In the genomic region with DNA sequence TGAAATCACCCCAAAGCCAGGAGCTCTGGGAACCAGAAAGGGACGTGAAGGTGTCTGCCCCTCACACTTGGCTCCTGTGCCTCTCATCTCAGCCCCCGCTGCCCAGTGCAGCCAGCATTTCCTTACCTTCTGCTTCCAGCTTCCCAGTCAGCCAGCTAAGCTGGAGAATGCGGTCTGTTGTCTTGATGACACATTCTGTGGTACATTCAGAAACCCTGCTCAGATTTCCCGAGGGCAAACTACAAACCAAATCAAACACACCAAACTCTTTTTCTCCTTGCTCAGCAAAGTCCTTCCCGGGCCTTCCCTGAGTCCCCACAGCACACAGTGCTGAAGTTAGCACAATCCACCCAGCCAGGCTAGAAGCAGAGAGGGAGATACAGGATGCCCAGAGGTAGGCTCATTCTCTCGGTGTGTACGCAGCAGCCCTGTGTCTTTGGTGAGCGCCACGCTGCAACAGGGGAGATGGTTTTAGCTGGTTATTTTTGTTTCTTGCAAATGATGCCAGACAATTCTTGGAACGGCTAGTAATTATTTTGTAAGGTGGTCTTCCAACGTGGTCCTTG, we compare ENCODE assay signal across 19 mouse cellular contexts. TPM values are rescaled to one million over a fixed set of nuclear protein-coding genes. Genes with fewer than 3 reads are reported as not detected.
DNase-seq lines count a peak whose midpoint lies in the region; ATAC-seq and TF ChIP-seq lines count a peak whose summit lies in the region.
"Had no signal": no experiment of that assay in that cellular context is flagged by ENCODE, and none has a peak within 500 bp of the region (broad histone marks: within the 10 kb centered on the region; RNA-seq: fewer than 3 reads in every experiment).

No protein-coding gene starts in this region.

- in situ Hi-C loops in Patski (cut with MboI; ENCODE audit: low pct_unique_long_range_greater_than_20kb), result no loop called here

- ATAC-seq in forebrain, embryonic 15.5 days (replicated peaks), result no peak
- peak; percentile 58; the same call in 1 of the 2 replicates for ATAC-seq in hindbrain, postnatal 0 days
- no peak for ATAC-seq in hindbrain, embryonic 13.5 days (ENCODE audit: low FRiP score)
- peak; percentile 89 for ATAC-seq in Patski
- ATAC-seq in heart, embryonic 11.5 days (replicated peaks; ENCODE audit: insufficient number of reproducible peaks, low FRiP score, low TSS enrichment), result no peak
- no peak for ATAC-seq in kidney, embryonic 16.5 days (ENCODE audit: low FRiP score, low TSS enrichment)
- ATAC-seq: forebrain, postnatal 0 days; intestine, postnatal 0 days; midbrain, embryonic 16.5 days had no signal

- peak overlapping the region; percentile 19; the same call in 1 of the 2 replicates for H3K27ac ChIP-seq in forebrain, embryonic 15.5 days (replicated peaks)
- H3K27ac ChIP-seq in forebrain, embryonic 10.5 days, result no peak overlapping the region
- peak overlapping the region; percentile 8; the same call in 1 of the 2 replicates for H3K27ac ChIP-seq in hindbrain, postnatal 0 days
- H3K27ac ChIP-seq in hindbrain, embryonic 13.5 days, result no peak overlapping the region
- no peak overlapping the region for H3K27ac ChIP-seq in heart, embryonic 11.5 days (ENCODE audit: low read depth, low read length)
- H3K27ac ChIP-seq in kidney, embryonic 16.5 days (ENCODE audit: low read length), result no peak overlapping the region
- H3K27ac ChIP-seq: heart, adult 2 months; heart, embryonic 15.5 days; kidney, embryonic 15.5 days; liver, embryonic 14.5 days; lung, embryonic 15.5 days had no signal

- H3K4me3 ChIP-seq in forebrain, embryonic 15.5 days, result no peak overlapping the region
- no peak overlapping the region for H3K4me3 ChIP-seq in forebrain, embryonic 10.5 days
- H3K4me3 ChIP-seq in hindbrain, postnatal 0 days (ENCODE audit: low read length), result no peak overlapping the region
- no peak overlapping the region for H3K4me3 ChIP-seq in hindbrain, embryonic 13.5 days
- H3K4me3 ChIP-seq in heart, embryonic 11.5 days (ENCODE audit: low read depth, low read length), result no peak overlapping the region
- no peak overlapping the region for H3K4me3 ChIP-seq in kidney, embryonic 16.5 days (ENCODE audit: low read length)
- H3K4me3 ChIP-seq: heart, adult 2 months; heart, embryonic 15.5 days; kidney, embryonic 15.5 days; lung, embryonic 15.5 days had no signal

- H3K4me1 ChIP-seq in forebrain, embryonic 15.5 days, result no peaks in the 10 kb centered on the region
- H3K4me1 ChIP-seq in forebrain, embryonic 10.5 days, result no peaks in the 10 kb centered on the region
- no peaks in the 10 kb centered on the region for H3K4me1 ChIP-seq in hindbrain, postnatal 0 days (ENCODE audit: insufficient read depth, low read length)
- no peaks in the 10 kb centered on the region for H3K4me1 ChIP-seq in hindbrain, embryonic 13.5 days (replicated peaks)
- H3K4me1 ChIP-seq in heart, embryonic 11.5 days (ENCODE audit: control insufficient read depth, insufficient read depth, low read length), result no peaks in the 10 kb centered on the region
- H3K4me1 ChIP-seq in kidney, embryonic 16.5 days (ENCODE audit: insufficient read depth, low read length), result no peaks in the 10 kb centered on the region
- H3K4me1 ChIP-seq: heart, embryonic 15.5 days; kidney, embryonic 15.5 days; lung, embryonic 15.5 days had no signal

- WGBS in forebrain, embryonic 15.5 days, result 82% methylated on average over 11 of the region's 11 CpGs
- WGBS in forebrain, embryonic 10.5 days, result 87% methylated on average over 11 of the region's 11 CpGs
- WGBS in hindbrain, postnatal 0 days, result 69% methylated on average over 11 of the region's 11 CpGs
- WGBS in hindbrain, embryonic 13.5 days, result 89% methylated on average over 11 of the region's 11 CpGs
- 83% methylated on average over 11 of the region's 11 CpGs for WGBS in heart, embryonic 11.5 days (ENCODE audit: insufficient replicate concordance)
- WGBS in kidney, embryonic 16.5 days, result 81% methylated on average over 11 of the region's 11 CpGs

- DNase-seq in forebrain, embryonic 10.5 days (ENCODE audit: extremely low spot score, low spot score), result no peak
- no peak for DNase-seq in hindbrain, postnatal 0 days (ENCODE audit: low spot score)
- DNase-seq in Patski (ENCODE audit: low read depth, low spot score), result peak; percentile 69
- DNase-seq: adrenal gland, postnatal 14 days; cerebellum, adult 11 months; forebrain, postnatal 0 days; heart, adult 2 months; lung, postnatal 4 days; thymus, postnatal 14 days had no signal

- H3K27me3 ChIP-seq in forebrain, embryonic 15.5 days, result no peaks in the 10 kb centered on the region
- no peaks in the 10 kb centered on the region for H3K27me3 ChIP-seq in forebrain, embryonic 10.5 days (ENCODE audit: poor library complexity, severe bottlenecking)
- no peaks in the 10 kb centered on the region for H3K27me3 ChIP-seq in hindbrain, postnatal 0 days (ENCODE audit: insufficient read depth, low read length)
- H3K27me3 ChIP-seq in hindbrain, embryonic 13.5 days, result no peaks in the 10 kb centered on the region
- H3K27me3 ChIP-seq in Patski, result no peaks in the 10 kb centered on the region
- no peaks in the 10 kb centered on the region for H3K27me3 ChIP-seq in heart, embryonic 11.5 days (ENCODE audit: control insufficient read depth, insufficient read depth, low read length)
- H3K27me3 ChIP-seq in kidney, embryonic 16.5 days (ENCODE audit: insufficient read depth, low read length), result no peaks in the 10 kb centered on the region
- H3K27me3 ChIP-seq: heart, embryonic 15.5 days; kidney, embryonic 15.5 days; lung, embryonic 15.5 days had no signal

- H3K9me3 ChIP-seq in forebrain, embryonic 15.5 days, result no peaks in the 10 kb centered on the region
- H3K9me3 ChIP-seq in forebrain, embryonic 10.5 days, result no peaks in the 10 kb centered on the region
- H3K9me3 ChIP-seq in hindbrain, postnatal 0 days (ENCODE audit: low read length), result no peaks in the 10 kb centered on the region
- H3K9me3 ChIP-seq in hindbrain, embryonic 13.5 days, result no peaks in the 10 kb centered on the region
- H3K9me3 ChIP-seq in heart, embryonic 11.5 days (replicated peaks; ENCODE audit: control insufficient read depth, low read length), result no peaks in the 10 kb centered on the region
- H3K9me3 ChIP-seq in kidney, embryonic 16.5 days (ENCODE audit: low read length), result no peaks in the 10 kb centered on the region
- H3K9me3 ChIP-seq: heart, embryonic 15.5 days; kidney, embryonic 15.5 days; lung, embryonic 15.5 days had no signal

- POLR2A ChIA-PET in Patski (lab: Charles Lee), result interaction anchor here (1.0 kb wide), 1 partner anchor 30 kb away, joined by 4 read pairs; no protein-coding TSS in a partner anchor

- no peak for TF ChIP-seq CTCF in hindbrain, postnatal 0 days (IDR thresholded peaks at IDR 0.05; ENCODE audit: low read depth)
- TF ChIP-seq CTCF in Patski (IDR thresholded peaks at IDR 0.05), result no peak

- CTCF ChIA-PET in Patski (lab: Charles Lee), result no interaction called here

- peaks cover 17% of the 10 kb centered on the region; the same call in 1 of the 2 replicates for H3K36me3 ChIP-seq in forebrain, embryonic 15.5 days
- H3K36me3 ChIP-seq in forebrain, embryonic 10.5 days (replicated peaks), result peaks cover 8% of the 10 kb centered on the region; the same call in 1 of the 2 replicates
- H3K36me3 ChIP-seq in hindbrain, postnatal 0 days (ENCODE audit: insufficient read depth, low read length), result no peaks in the 10 kb centered on the region
- peaks cover 40% of the 10 kb centered on the region for H3K36me3 ChIP-seq in hindbrain, embryonic 13.5 days
- peaks cover 26% of the 10 kb centered on the region for H3K36me3 ChIP-seq in heart, embryonic 11.5 days (ENCODE audit: control insufficient read depth, insufficient read depth, low read length)
- no peaks in the 10 kb centered on the region for H3K36me3 ChIP-seq in kidney, embryonic 16.5 days (ENCODE audit: insufficient read depth, low read length)

- H3K4me2 ChIP-seq in forebrain, embryonic 15.5 days (replicated peaks), result no peak overlapping the region
- H3K4me2 ChIP-seq in hindbrain, postnatal 0 days (ENCODE audit: low read depth, low read length), result no peak overlapping the region
- no peak overlapping the region for H3K4me2 ChIP-seq in hindbrain, embryonic 13.5 days
- H3K4me2 ChIP-seq in heart, embryonic 11.5 days, result no peak overlapping the region
- no peak overlapping the region for H3K4me2 ChIP-seq in kidney, embryonic 16.5 days (replicated peaks; ENCODE audit: low read depth, low read length)
- H3K4me2 ChIP-seq: heart, embryonic 15.5 days; kidney, embryonic 15.5 days; lung, embryonic 15.5 days had no signal

- H3K9ac ChIP-seq in forebrain, embryonic 15.5 days (replicated peaks), result no peak overlapping the region
- H3K9ac ChIP-seq in hindbrain, postnatal 0 days (replicated peaks; ENCODE audit: low read length), result no peak overlapping the region
- H3K9ac ChIP-seq in hindbrain, embryonic 13.5 days, result no peak overlapping the region
- no peak overlapping the region for H3K9ac ChIP-seq in heart, embryonic 11.5 days (ENCODE audit: low read depth, low read length)
- no peak overlapping the region for H3K9ac ChIP-seq in kidney, embryonic 16.5 days (replicated peaks; ENCODE audit: low read length)
- H3K9ac ChIP-seq: forebrain, postnatal 0 days; heart, embryonic 15.5 days; kidney, embryonic 15.5 days; liver, embryonic 14.5 days; lung, embryonic 15.5 days had no signal

RNA-seq across cellular contexts. Expression of a gene that starts 20.4 kb away (rescaled TPM):
- polyA plus RNA-seq in forebrain, embryonic 15.5 days (2015; fragmentation: Nextera tagmentation; extraction: Ambion mirVana), result 10.1 and 11.4 TPM in 2 replicates
- 4.1 and 5.3 TPM in 2 replicates for polyA plus RNA-seq in forebrain, embryonic 10.5 days (2016; fragmentation: Nextera tagmentation; extraction: Ambion mirVana)
- total RNA-seq in hindbrain, postnatal 0 days (2014; rRNA removed), result 7.1 and 7.3 TPM in 2 replicates
- 2.7 and 3.9 TPM in 2 replicates for polyA plus RNA-seq in hindbrain, postnatal 0 days (2015; fragmentation: Nextera tagmentation; extraction: Ambion mirVana)
- 5.2 and 6.1 TPM in 2 replicates for polyA plus RNA-seq in hindbrain, embryonic 13.5 days (2015; fragmentation: Nextera tagmentation; extraction: Ambion mirVana)
- 2.5 TPM for polyA plus RNA-seq in Patski (2021)
- polyA plus RNA-seq in heart, embryonic 11.5 days (2014; fragmentation: Nextera tagmentation; extraction: Ambion mirVana), result 42.4 and 51.2 TPM in 2 replicates
- 10.8 and 13.1 TPM in 2 replicates for polyA plus RNA-seq in kidney, embryonic 16.5 days (2015; fragmentation: Nextera tagmentation; extraction: Ambion mirVana)

Comparison
In these comparisons a context has a peak if more than half of its experiments do, and no peak if none do; other contexts are left out.
1. ATAC-seq: peak in hindbrain, postnatal 0 days (single experiment) and Patski (single experiment); none in forebrain, embryonic 15.5 days (single experiment), hindbrain, embryonic 13.5 days (single experiment), heart, embryonic 11.5 days (single experiment) and kidney, embryonic 16.5 days (single experiment).
2. H3K27ac ChIP-seq: peak in forebrain, embryonic 15.5 days (single experiment) and hindbrain, postnatal 0 days (single experiment); none in forebrain, embryonic 10.5 days (single experiment), hindbrain, embryonic 13.5 days (single experiment), heart, embryonic 11.5 days (single experiment) and kidney, embryonic 16.5 days (single experiment).